Mouse (Mus musculus): ENCODE measurements around the gene Fbln1. TPM values are rescaled to one million over a fixed set of nuclear protein-coding genes. Genes with fewer than 3 reads are reported as not detected.

Fbln1 gene
- polyA plus RNA-seq, 1 experiment from 2014 or later = 115 TPM

GRCm38 (mm10) chr15:85238821-85239745 lies 33.3 kb downstream of the Fbln1 start:
- peaks cover 19% of the 10 kb centered on the region for H3K36me3 ChIP-seq (ENCODE audit: control insufficient read depth, insufficient read depth, low read length)
- no peak for DNase-seq (ENCODE audit: low spot score)
- H3K27ac ChIP-seq (ENCODE audit: low read depth, low read length) = no peak overlapping the region
- no peaks in the 10 kb centered on the region for H3K9me3 ChIP-seq (ENCODE audit: control insufficient read depth, low read length)
- 92% methylated on average over 22 of the region's 22 CpGs for WGBS
- no peak overlapping the region for H3K4me3 ChIP-seq (ENCODE audit: low read depth, low read length)
- no peak for ATAC-seq (ENCODE audit: insufficient read depth, low FRiP score, low TSS enrichment)
- H3K27me3 ChIP-seq (ENCODE audit: control insufficient read depth, insufficient read depth, low read length) = no peaks in the 10 kb centered on the region
- H3K9ac ChIP-seq (ENCODE audit: low read length) = no peak overlapping the region
- H3K4me2 ChIP-seq (ENCODE audit: low read depth) = no peak overlapping the region
- no peaks in the 10 kb centered on the region for H3K4me1 ChIP-seq (ENCODE audit: control insufficient read depth, insufficient read depth, low read length)

GRCm38 (mm10) chr15:85240086-85240485 lies 34.3 kb downstream of the Fbln1 start:
- Histone ChIP-seq H3K27me3 (ENCODE audit: control insufficient read depth, insufficient read depth, low read length) (no peaks in the 10 kb centered on the region), H3K9ac (ENCODE audit: low read length) (no peak overlapping the region), H3K36me3 (ENCODE audit: control insufficient read depth, insufficient read depth, low read length) (peaks cover 19% of the 10 kb centered on the region), H3K4me3 (ENCODE audit: low read depth, low read length) (no peak overlapping the region), H3K4me2 (ENCODE audit: low read depth) (no peak overlapping the region), H3K27ac (ENCODE audit: low read depth, low read length) (no peak overlapping the region), H3K9me3 (ENCODE audit: control insufficient read depth, low read length) (no peaks in the 10 kb centered on the region), H3K4me1 (ENCODE audit: control insufficient read depth, insufficient read depth, low read length) (no peaks in the 10 kb centered on the region)
- DNase-seq (ENCODE audit: low spot score) = no peak
- ATAC-seq (ENCODE audit: insufficient read depth, low FRiP score, low TSS enrichment) = no peak
- WGBS = 95% methylated on average over 4 of the region's 4 CpGs

- WGBS = 91% methylated on average over 7 of the region's 7 CpGs
- H3K27ac ChIP-seq (ENCODE audit: low read depth, low read length) = no peak overlapping the region
These were observed 36.1 kb downstream of the Fbln1 start for GRCm38 (mm10) chr15:85241856-85242255.

GRCm38 (mm10) chr15:85244414-85245161 lies 38.8 kb downstream of the Fbln1 start:
- DNase-seq (ENCODE audit: low spot score) (no peak), ATAC-seq (ENCODE audit: insufficient read depth, low FRiP score, low TSS enrichment) (no peak)
- Histone ChIP-seq H3K9ac (ENCODE audit: low read length) (no peak overlapping the region), H3K9me3 (ENCODE audit: control insufficient read depth, low read length) (no peaks in the 10 kb centered on the region), H3K27ac (ENCODE audit: low read depth, low read length) (no peak overlapping the region), H3K4me1 (ENCODE audit: control insufficient read depth, insufficient read depth, low read length) (no peaks in the 10 kb centered on the region), H3K4me2 (ENCODE audit: low read depth) (no peak overlapping the region), H3K4me3 (ENCODE audit: low read depth, low read length) (no peak overlapping the region), H3K36me3 (ENCODE audit: control insufficient read depth, insufficient read depth, low read length) (peaks cover 12% of the 10 kb centered on the region), H3K27me3 (ENCODE audit: control insufficient read depth, insufficient read depth, low read length) (no peaks in the 10 kb centered on the region)
- WGBS = 92% methylated on average over 13 of the region's 13 CpGs

More at GRCm38 (mm10) chr15:85241856-85242255, 36.1 kb downstream of the Fbln1 start:
- Histone ChIP-seq H3K27me3 (ENCODE audit: control insufficient read depth, insufficient read depth, low read length) (no peaks in the 10 kb centered on the region), H3K9me3 (ENCODE audit: control insufficient read depth, low read length) (no peaks in the 10 kb centered on the region), H3K4me2 (ENCODE audit: low read depth) (no peak overlapping the region), H3K9ac (ENCODE audit: low read length) (no peak overlapping the region), H3K36me3 (ENCODE audit: control insufficient read depth, insufficient read depth, low read length) (peaks cover 19% of the 10 kb centered on the region), H3K4me1 (ENCODE audit: control insufficient read depth, insufficient read depth, low read length) (no peaks in the 10 kb centered on the region), H3K4me3 (ENCODE audit: low read depth, low read length) (no peak overlapping the region)
- ATAC-seq (ENCODE audit: insufficient read depth, low FRiP score, low TSS enrichment) (no peak), DNase-seq (ENCODE audit: low spot score) (no peak)

GRCm38 (mm10) chr15:85245241-85246010 lies 39.7 kb downstream of the Fbln1 start:
- no peaks in the 10 kb centered on the region for H3K27me3 ChIP-seq (ENCODE audit: control insufficient read depth, insufficient read depth, low read length)
- H3K4me3 ChIP-seq (ENCODE audit: low read depth, low read length) = no peak overlapping the region
- ATAC-seq (ENCODE audit: insufficient read depth, low FRiP score, low TSS enrichment) (no peak), DNase-seq (ENCODE audit: low spot score) (no peak)
- 92% methylated on average over 5 of the region's 5 CpGs for WGBS
- peaks cover 11% of the 10 kb centered on the region for H3K36me3 ChIP-seq (ENCODE audit: control insufficient read depth, insufficient read depth, low read length)
- no peak overlapping the region for H3K4me2 ChIP-seq (ENCODE audit: low read depth)
- H3K27ac ChIP-seq (ENCODE audit: low read depth, low read length) = no peak overlapping the region
- H3K9ac ChIP-seq (ENCODE audit: low read length) = no peak overlapping the region
- H3K9me3 ChIP-seq (ENCODE audit: control insufficient read depth, low read length) = no peaks in the 10 kb centered on the region
- H3K4me1 ChIP-seq (ENCODE audit: control insufficient read depth, insufficient read depth, low read length) = no peaks in the 10 kb centered on the region

GRCm38 (mm10) chr15:85246016-85246415 lies 40.3 kb downstream of the Fbln1 start:
- H3K4me3 ChIP-seq (ENCODE audit: low read depth, low read length) = no peak overlapping the region
- no peak for ATAC-seq (ENCODE audit: insufficient read depth, low FRiP score, low TSS enrichment)
- no peaks in the 10 kb centered on the region for H3K9me3 ChIP-seq (ENCODE audit: control insufficient read depth, low read length)
- 89% methylated on average over 5 of the region's 5 CpGs for WGBS
- H3K36me3 ChIP-seq (ENCODE audit: control insufficient read depth, insufficient read depth, low read length) = peaks cover 9% of the 10 kb centered on the region
- H3K4me2 ChIP-seq (ENCODE audit: low read depth) = no peak overlapping the region
- H3K9ac ChIP-seq (ENCODE audit: low read length) = no peak overlapping the region
- no peaks in the 10 kb centered on the region for H3K27me3 ChIP-seq (ENCODE audit: control insufficient read depth, insufficient read depth, low read length)
- H3K4me1 ChIP-seq (ENCODE audit: control insufficient read depth, insufficient read depth, low read length) = no peaks in the 10 kb centered on the region
- DNase-seq (ENCODE audit: low spot score) = no peak
- no peak overlapping the region for H3K27ac ChIP-seq (ENCODE audit: low read depth, low read length)

GRCm38 (mm10) chr15:85246936-85247335 lies 41.2 kb downstream of the Fbln1 start:
- 48% methylated on average over 6 of the region's 6 CpGs for WGBS
- Histone ChIP-seq H3K9ac (ENCODE audit: low read length) (no peak overlapping the region), H3K36me3 (ENCODE audit: control insufficient read depth, insufficient read depth, low read length) (peaks cover 3% of the 10 kb centered on the region)

GRCm38 (mm10) chr15:85248311-85248710 lies 42.6 kb downstream of the Fbln1 start:
- Histone ChIP-seq H3K9ac (ENCODE audit: low read length) (no peak overlapping the region), H3K36me3 (ENCODE audit: control insufficient read depth, insufficient read depth, low read length) (peaks cover 2% of the 10 kb centered on the region; the same call in 1 of the 2 replicates), H3K27ac (ENCODE audit: low read depth, low read length) (no peak overlapping the region), H3K4me1 (ENCODE audit: control insufficient read depth, insufficient read depth, low read length) (no peaks in the 10 kb centered on the region), H3K27me3 (ENCODE audit: control insufficient read depth, insufficient read depth, low read length) (no peaks in the 10 kb centered on the region), H3K4me3 (ENCODE audit: low read depth, low read length) (no peak overlapping the region), H3K4me2 (ENCODE audit: low read depth) (no peak overlapping the region), H3K9me3 (ENCODE audit: control insufficient read depth, low read length) (no peaks in the 10 kb centered on the region)
- DNase-seq (ENCODE audit: low spot score) = no peak
- ATAC-seq (ENCODE audit: insufficient read depth, low FRiP score, low TSS enrichment) = no peak
- WGBS = 91% methylated on average over 5 of the region's 5 CpGs

More at GRCm38 (mm10) chr15:85246936-85247335, 41.2 kb downstream of the Fbln1 start:
- H3K27ac ChIP-seq (ENCODE audit: low read depth, low read length) = no peak overlapping the region
- no peaks in the 10 kb centered on the region for H3K9me3 ChIP-seq (ENCODE audit: control insufficient read depth, low read length)
- ATAC-seq (ENCODE audit: insufficient read depth, low FRiP score, low TSS enrichment) = no peak
- H3K4me1 ChIP-seq (ENCODE audit: control insufficient read depth, insufficient read depth, low read length) = no peaks in the 10 kb centered on the region
- no peak overlapping the region for H3K4me3 ChIP-seq (ENCODE audit: low read depth, low read length)
- no peak for DNase-seq (ENCODE audit: low spot score)
- H3K27me3 ChIP-seq (ENCODE audit: control insufficient read depth, insufficient read depth, low read length) = no peaks in the 10 kb centered on the region
- no peak overlapping the region for H3K4me2 ChIP-seq (ENCODE audit: low read depth)

All from neural tube, embryonic 11.5 days (tissue).